Mouse (Mus musculus): ENCODE results near the gene Crhbp. TPM values are rescaled to one million over a fixed set of nuclear protein-coding genes. Genes with fewer than 3 reads are reported as not detected.

The Crhbp gene
- 10.4 and 11.7 TPM in 2 replicates for polyA plus RNA-seq (2014; fragmentation: Nextera tagmentation; extraction: Ambion mirVana)

- Histone ChIP-seq H3K27me3 (ENCODE audit: control insufficient read depth, insufficient read depth, low read length) (peaks cover 34% of the 10 kb centered on the region), H3K27ac (no peak within 1 kb of the TSS), H3K4me2 (replicated peaks) (peak within 1 kb of the TSS; percentile 67), H3K4me3 (replicated peaks; ENCODE audit: low read length) (peak within 1 kb of the TSS; percentile 35), H3K36me3 (replicated peaks; ENCODE audit: control insufficient read depth, insufficient read depth) (no peaks in the 10 kb centered on the region), H3K9ac (peak within 1 kb of the TSS; percentile 48), H3K9me3 (ENCODE audit: control insufficient read depth, low read length) (no peaks in the 10 kb centered on the region), H3K4me1 (replicated peaks; ENCODE audit: control insufficient read depth, insufficient read depth, low read length) (peaks cover 12% of the 10 kb centered on the region; the same call in 1 of the 2 replicates)
- ATAC-seq (ENCODE audit: low FRiP score) (no peak), DNase-seq (ENCODE audit: low spot score) (no peak)
- WGBS: 41% methylated on average over 11 of the region's 11 CpGs
These were observed at the start of gene Crhbp for GRCm38 (mm10) chr13:95444824-95445223. Gene Crhbp (minus strand): TSS chr13:95444924.

GRCm38 (mm10) chr13:95493296-95493695 is 48.6 kb upstream of the Crhbp start:
- Histone ChIP-seq H3K4me3 (replicated peaks; ENCODE audit: low read length) (no peak overlapping the region), H3K27me3 (ENCODE audit: control insufficient read depth, insufficient read depth, low read length) (no peaks in the 10 kb centered on the region), H3K9me3 (ENCODE audit: control insufficient read depth, low read length) (no peaks in the 10 kb centered on the region), H3K9ac (no peak overlapping the region), H3K36me3 (replicated peaks; ENCODE audit: control insufficient read depth, insufficient read depth) (no peaks in the 10 kb centered on the region), H3K4me2 (replicated peaks) (no peak overlapping the region), H3K27ac (no peak overlapping the region), H3K4me1 (replicated peaks; ENCODE audit: control insufficient read depth, insufficient read depth, low read length) (no peaks in the 10 kb centered on the region)
- ATAC-seq (ENCODE audit: low FRiP score) (no peak), DNase-seq (ENCODE audit: low spot score) (no peak)
- 80% methylated on average over 5 of the region's 5 CpGs for WGBS

- no peak for ATAC-seq (ENCODE audit: low FRiP score)
- H3K36me3 ChIP-seq (replicated peaks; ENCODE audit: control insufficient read depth, insufficient read depth): no peaks in the 10 kb centered on the region
- no peak overlapping the region for H3K27ac ChIP-seq
- H3K4me2 ChIP-seq (replicated peaks): no peak overlapping the region
- WGBS: 52% methylated on average over 11 of the region's 11 CpGs
- no peak overlapping the region for H3K4me3 ChIP-seq (replicated peaks; ENCODE audit: low read length)
- H3K9ac ChIP-seq: no peak overlapping the region
- H3K27me3 ChIP-seq (ENCODE audit: control insufficient read depth, insufficient read depth, low read length): no peaks in the 10 kb centered on the region
- no peak for DNase-seq (ENCODE audit: low spot score)
- H3K9me3 ChIP-seq (ENCODE audit: control insufficient read depth, low read length): no peaks in the 10 kb centered on the region
- H3K4me1 ChIP-seq (replicated peaks; ENCODE audit: control insufficient read depth, insufficient read depth, low read length): no peaks in the 10 kb centered on the region
These were observed 46.6 kb upstream of the Crhbp start for GRCm38 (mm10) chr13:95491327-95491726.

- no peak overlapping the region for H3K4me3 ChIP-seq (replicated peaks; ENCODE audit: low read length)
- ATAC-seq (ENCODE audit: low FRiP score): no peak
- no peak for DNase-seq (ENCODE audit: low spot score)
- no peaks in the 10 kb centered on the region for H3K27me3 ChIP-seq (ENCODE audit: control insufficient read depth, insufficient read depth, low read length)
- H3K36me3 ChIP-seq (replicated peaks; ENCODE audit: control insufficient read depth, insufficient read depth): no peaks in the 10 kb centered on the region
- 59% methylated on average over 5 of the region's 5 CpGs for WGBS
- H3K4me1 ChIP-seq (replicated peaks; ENCODE audit: control insufficient read depth, insufficient read depth, low read length): no peaks in the 10 kb centered on the region
- H3K27ac ChIP-seq: no peak overlapping the region
- no peak overlapping the region for H3K4me2 ChIP-seq (replicated peaks)
- H3K9me3 ChIP-seq (ENCODE audit: control insufficient read depth, low read length): no peaks in the 10 kb centered on the region
- H3K9ac ChIP-seq: no peak overlapping the region
These were observed 39.9 kb upstream of the Crhbp start for GRCm38 (mm10) chr13:95484664-95485063.

GRCm38 (mm10) chr13:95481428-95481827 is 36.7 kb upstream of the Crhbp start:
- 24% methylated on average over 4 of the region's 4 CpGs for WGBS
- H3K9me3 ChIP-seq (ENCODE audit: control insufficient read depth, low read length): no peaks in the 10 kb centered on the region
- H3K4me1 ChIP-seq (replicated peaks; ENCODE audit: control insufficient read depth, insufficient read depth, low read length): no peaks in the 10 kb centered on the region
- no peaks in the 10 kb centered on the region for H3K27me3 ChIP-seq (ENCODE audit: control insufficient read depth, insufficient read depth, low read length)
- H3K4me3 ChIP-seq (replicated peaks; ENCODE audit: low read length): no peak overlapping the region
- peak; percentile 78; the same call in 1 of the 2 replicates for ATAC-seq (ENCODE audit: low FRiP score)
- H3K36me3 ChIP-seq (replicated peaks; ENCODE audit: control insufficient read depth, insufficient read depth): no peaks in the 10 kb centered on the region
- H3K9ac ChIP-seq: no peak overlapping the region
- no peak overlapping the region for H3K4me2 ChIP-seq (replicated peaks)
- peak; percentile 98 for DNase-seq (ENCODE audit: low spot score)
- no peak overlapping the region for H3K27ac ChIP-seq

GRCm38 (mm10) chr13:95478671-95479413 is 34.1 kb upstream of the Crhbp start, which contains the start of gene S100z:
Gene S100z (minus strand): TSS chr13:95478721.
- H3K9me3 ChIP-seq (ENCODE audit: control insufficient read depth, low read length): no peaks in the 10 kb centered on the region
- H3K27me3 ChIP-seq (ENCODE audit: control insufficient read depth, insufficient read depth, low read length): no peaks in the 10 kb centered on the region
- DNase-seq (ENCODE audit: low spot score) (no peak), ATAC-seq (ENCODE audit: low FRiP score) (no peak)
- no peak within 1 kb of the TSS for H3K27ac ChIP-seq
- H3K4me2 ChIP-seq (replicated peaks): no peak within 1 kb of the TSS
- no peaks in the 10 kb centered on the region for H3K36me3 ChIP-seq (replicated peaks; ENCODE audit: control insufficient read depth, insufficient read depth)
- no peak within 1 kb of the TSS for H3K4me3 ChIP-seq (replicated peaks; ENCODE audit: low read length)
- H3K9ac ChIP-seq: no peak within 1 kb of the TSS
- 93% methylated on average over 21 of the region's 21 CpGs for WGBS
- H3K4me1 ChIP-seq (replicated peaks; ENCODE audit: control insufficient read depth, insufficient read depth, low read length): no peaks in the 10 kb centered on the region

- Histone ChIP-seq H3K27ac (no peak overlapping the region), H3K27me3 (ENCODE audit: control insufficient read depth, insufficient read depth, low read length) (no peaks in the 10 kb centered on the region)
- 87% methylated on average over 6 of the region's 6 CpGs for WGBS
These were observed 32.4 kb upstream of the Crhbp start for GRCm38 (mm10) chr13:95477173-95477572.

GRCm38 (mm10) chr13:95475124-95475523 is 30.4 kb upstream of the Crhbp start:
- Histone ChIP-seq H3K27ac (no peak overlapping the region), H3K9me3 (ENCODE audit: control insufficient read depth, low read length) (no peaks in the 10 kb centered on the region), H3K4me1 (replicated peaks; ENCODE audit: control insufficient read depth, insufficient read depth, low read length) (no peaks in the 10 kb centered on the region), H3K4me2 (replicated peaks) (no peak overlapping the region), H3K9ac (no peak overlapping the region), H3K36me3 (replicated peaks; ENCODE audit: control insufficient read depth, insufficient read depth) (no peaks in the 10 kb centered on the region), H3K4me3 (replicated peaks; ENCODE audit: low read length) (no peak overlapping the region), H3K27me3 (ENCODE audit: control insufficient read depth, insufficient read depth, low read length) (no peaks in the 10 kb centered on the region)
- DNase-seq (ENCODE audit: low spot score) (no peak), ATAC-seq (ENCODE audit: low FRiP score) (no peak)
- 82% methylated on average over 7 of the region's 7 CpGs for WGBS

More at GRCm38 (mm10) chr13:95477173-95477572, 32.4 kb upstream of the Crhbp start:
- no peak for ATAC-seq (ENCODE audit: low FRiP score)
- Histone ChIP-seq H3K9ac (no peak overlapping the region), H3K9me3 (ENCODE audit: control insufficient read depth, low read length) (no peaks in the 10 kb centered on the region), H3K4me2 (replicated peaks) (no peak overlapping the region), H3K36me3 (replicated peaks; ENCODE audit: control insufficient read depth, insufficient read depth) (no peaks in the 10 kb centered on the region), H3K4me3 (replicated peaks; ENCODE audit: low read length) (no peak overlapping the region), H3K4me1 (replicated peaks; ENCODE audit: control insufficient read depth, insufficient read depth, low read length) (no peaks in the 10 kb centered on the region)
- DNase-seq (ENCODE audit: low spot score): no peak

GRCm38 (mm10) chr13:95474294-95474693 is 29.6 kb upstream of the Crhbp start:
- 89% methylated on average over 3 of the region's 3 CpGs for WGBS
- no peak for DNase-seq (ENCODE audit: low spot score)
- H3K27ac ChIP-seq: no peak overlapping the region
- no peaks in the 10 kb centered on the region for H3K27me3 ChIP-seq (ENCODE audit: control insufficient read depth, insufficient read depth, low read length)
- H3K9me3 ChIP-seq (ENCODE audit: control insufficient read depth, low read length): no peaks in the 10 kb centered on the region
- H3K4me2 ChIP-seq (replicated peaks): no peak overlapping the region
- no peak overlapping the region for H3K4me3 ChIP-seq (replicated peaks; ENCODE audit: low read length)
- no peaks in the 10 kb centered on the region for H3K36me3 ChIP-seq (replicated peaks; ENCODE audit: control insufficient read depth, insufficient read depth)
- H3K4me1 ChIP-seq (replicated peaks; ENCODE audit: control insufficient read depth, insufficient read depth, low read length): no peaks in the 10 kb centered on the region
- H3K9ac ChIP-seq: no peak overlapping the region
- no peak for ATAC-seq (ENCODE audit: low FRiP score)

Measured in hindbrain, embryonic 14.5 days (tissue).